Mouse (Mus musculus) B cell, adult 2 months (primary cell): ENCODE results near the gene Gpr87.
A peak's percentile ranks its signal among the peaks of the same experiment; 100 is the strongest.

Experiments used
- DNase-seq, 2 experiments: peaks; one replicate each; pipeline ENCODE4 v3.0.0; 2022

The Gpr87 gene

GRCm38 (mm10) chr3:59194938-59195337 is at the start of gene Gpr87:
TSS of gene Gpr87 (minus strand) at chr3:59195104.
- DNase-seq = no peak

GRCm38 (mm10) chr3:59243384-59243783 is 48.5 kb upstream of the Gpr87 start:
- no peak for DNase-seq

- DNase-seq = peak; percentile 29 to 32
Measured at GRCm38 (mm10) chr3:59234878-59235277, 40.0 kb upstream of the Gpr87 start.

GRCm38 (mm10) chr3:59230912-59231311 is 36.0 kb upstream of the Gpr87 start:
- DNase-seq = no peak

- peak; percentile 69 to 75 for DNase-seq
Measured at GRCm38 (mm10) chr3:59228730-59229551, 34.0 kb upstream of the Gpr87 start.

GRCm38 (mm10) chr3:59227696-59228095 is 32.8 kb upstream of the Gpr87 start:
- no peak for DNase-seq

- DNase-seq = peak in 1 of 2 experiments; percentile 52
Measured at GRCm38 (mm10) chr3:59225411-59225810, 30.5 kb upstream of the Gpr87 start.

- DNase-seq = no peak
Measured at GRCm38 (mm10) chr3:59222303-59222702, 27.4 kb upstream of the Gpr87 start.

- no peak for DNase-seq
Measured at GRCm38 (mm10) chr3:59219326-59219725, 24.4 kb upstream of the Gpr87 start.

GRCm38 (mm10) chr3:59217211-59217610 is 22.3 kb upstream of the Gpr87 start:
- DNase-seq = no peak

GRCm38 (mm10) chr3:59212404-59212803 is 17.5 kb upstream of the Gpr87 start:
- DNase-seq = no peak

- peak; percentile 38 to 49 for DNase-seq
Measured at GRCm38 (mm10) chr3:59211784-59212183, 16.9 kb upstream of the Gpr87 start.

- DNase-seq = peak in 1 of 2 experiments; percentile 28
Measured at GRCm38 (mm10) chr3:59210727-59211126, 15.8 kb upstream of the Gpr87 start, which contains the start of gene P2ry13. TSS of gene P2ry13 (minus strand) at chr3:59210882.

GRCm38 (mm10) chr3:59210089-59210488 is 15.2 kb upstream of the Gpr87 start:
- no peak for DNase-seq

GRCm38 (mm10) chr3:59208650-59209548 is 14.0 kb upstream of the Gpr87 start:
- DNase-seq = peak; percentile 36 to 50

- DNase-seq = no peak
Measured at GRCm38 (mm10) chr3:59205941-59206340, 11.0 kb upstream of the Gpr87 start.

- DNase-seq = no peak
Measured at GRCm38 (mm10) chr3:59204719-59205503, 10.0 kb upstream of the Gpr87 start.

GRCm38 (mm10) chr3:59203802-59204520 is 9.1 kb upstream of the Gpr87 start:
- DNase-seq = no peak

GRCm38 (mm10) chr3:59197329-59197948 is 2.5 kb upstream of the Gpr87 start:
- DNase-seq = no peak

GRCm38 (mm10) chr3:59194099-59194498 is 805 bp downstream of the Gpr87 start:
- DNase-seq = no peak

- no peak for DNase-seq
Measured at GRCm38 (mm10) chr3:59191674-59192073, 3.2 kb downstream of the Gpr87 start.

GRCm38 (mm10) chr3:59187336-59187735 is 7.6 kb downstream of the Gpr87 start:
- DNase-seq = no peak
